Mouse (Mus musculus) MEL (cell line): ENCODE measurements around the gene Aak1. TPM values are rescaled to one million over a fixed set of nuclear protein-coding genes. Genes with fewer than 3 reads are reported as not detected.

Experiments
- DNase-seq: peaks from one replicate; pipeline ENCODE4 v3.0.0; 2011; ENCODE audit warnings: low read depth, low spot score
- H3K27ac ChIP-seq: 2 replicates; pipeline ENCODE4 v1.5.1; 2012; ENCODE audit warnings: low read depth, mild to moderate bottlenecking, control low read depth, low read length, moderate library complexity; ENCODE audit not compliant: control insufficient read depth
- H3K27me3 ChIP-seq, 2 experiments: fragments of 150-350 bp in 1 of 2; sonication (generic) in 1 of 2; 2 replicates each; pipeline ENCODE4 v1.6.1; 2012; ENCODE audit warnings: low read length in 2 of 2, mild to moderate bottlenecking in 2 of 2, improper control_type of control experiment in 1 of 2, moderate library complexity in 1 of 2; ENCODE audit not compliant: insufficient read depth in 2 of 2, control insufficient read depth in 1 of 2
- H3K36me3 ChIP-seq, 2 experiments: 2 replicates each; pipeline ENCODE4 v1.6.1; 2012 to 2014; ENCODE audit warnings: low read length in 2 of 2, improper control_type of control experiment in 1 of 2, inconsistent platforms in 1 of 2, mild to moderate bottlenecking in 1 of 2; ENCODE audit not compliant: insufficient read depth in 2 of 2, control insufficient read depth in 1 of 2
- H3K4me1 ChIP-seq, 2 experiments: fragments of 150-350 bp in 1 of 2; sonication (generic) in 1 of 2; 2 replicates each; pipeline ENCODE4 v1.6.1; 2012; ENCODE audit warnings: low read length in 2 of 2, improper control_type of control experiment in 1 of 2, mild to moderate bottlenecking in 1 of 2; ENCODE audit not compliant: insufficient read depth in 2 of 2, control insufficient read depth in 1 of 2
- H3K4me3 ChIP-seq, 2 experiments: fragments of 150-350 bp in 1 of 2; sonication (generic) in 1 of 2; 2 replicates each; pipeline ENCODE4 v1.5.1; 2012; ENCODE audit warnings: low read depth in 2 of 2, low read length in 2 of 2, mild to moderate bottlenecking in 2 of 2, moderate library complexity in 2 of 2, control low read depth in 1 of 2, improper control_type of control experiment in 1 of 2; ENCODE audit not compliant: control insufficient read depth in 1 of 2, insufficient read depth in 1 of 2
- H3K79me2 ChIP-seq: 2 replicates; pipeline ENCODE4 v1.6.1; 2012; ENCODE audit warnings: mild to moderate bottlenecking, low read length, moderate library complexity; ENCODE audit not compliant: control insufficient read depth, poor library complexity, insufficient read depth
- H3K9ac ChIP-seq: 2 replicates; pipeline ENCODE4 v1.6.1; 2012; ENCODE audit warnings: low read depth, mild to moderate bottlenecking, control low read depth, low read length, moderate library complexity; ENCODE audit not compliant: control insufficient read depth, poor library complexity, severe bottlenecking
- H3K9me3 ChIP-seq: fragments of 150-350 bp; sonication (generic); replicated peaks from 2 replicates; pipeline ENCODE4 v1.6.1; 2012; ENCODE audit warnings: mild to moderate bottlenecking, low read length, improper control_type of control experiment, moderate library complexity; ENCODE audit not compliant: insufficient read depth
- BHLHE40 ChIP-seq: IDR thresholded peaks from 2 replicates; pipeline ENCODE4 v1.6.1; 2012; ENCODE audit warnings: low read depth, mild to moderate bottlenecking, inconsistent platforms, low read length, improper control_type of control experiment, borderline replicate concordance
- CHD1 ChIP-seq: IDR thresholded peaks from 2 replicates; pipeline ENCODE4 v1.6.1; 2012; ENCODE audit warnings: low read depth, mild to moderate bottlenecking, inconsistent platforms, low read length, improper control_type of control experiment
- CTCF ChIP-seq, 3 experiments: IDR thresholded peaks in 2 of 3; conservative IDR thresholded peaks in 1 of 3; 2 replicates each; pipeline ENCODE4 v1.5.1; 2011 to 2012; ENCODE audit warnings: low read length in 3 of 3, low read depth in 2 of 3, mild to moderate bottlenecking in 2 of 3, improper control_type of control experiment in 1 of 3, inconsistent platforms in 1 of 3, mixed read lengths in 1 of 3, moderate library complexity in 1 of 3; ENCODE audit not compliant: control insufficient read depth in 1 of 3, insufficient read depth in 1 of 3, poor library complexity in 1 of 3, severe bottlenecking in 1 of 3
- EP300 ChIP-seq, 2 experiments: IDR thresholded peaks; 2 replicates each; pipeline ENCODE4 v1.6.1; 2011; ENCODE audit warnings: improper control_type of control experiment in 2 of 2, low read length in 2 of 2, low read depth in 1 of 2, mild to moderate bottlenecking in 1 of 2
- ETS1 ChIP-seq: IDR thresholded peaks from 2 replicates; pipeline ENCODE4 v1.6.1; 2012; ENCODE audit warnings: low read depth, mild to moderate bottlenecking, inconsistent platforms, low read length, improper control_type of control experiment, moderate library complexity
- GATA1 ChIP-seq: IDR thresholded peaks from 2 replicates; pipeline ENCODE4 v1.6.1; 2011; ENCODE audit warnings: low read depth, low read length, improper control_type of control experiment
- JUND ChIP-seq: IDR thresholded peaks from 2 replicates; pipeline ENCODE4 v1.6.1; 2011; ENCODE audit warnings: low read depth, mild to moderate bottlenecking, improper control_type of control experiment, low read length
- KAT2A ChIP-seq: conservative IDR thresholded peaks from 2 replicates; pipeline ENCODE4 v1.6.1; 2012; ENCODE audit warnings: low read depth, low read length, improper control_type of control experiment, inconsistent platforms
- MAFK ChIP-seq: IDR thresholded peaks from 2 replicates; pipeline ENCODE4 v1.6.1; 2011; ENCODE audit warnings: low read depth, mild to moderate bottlenecking, low read length, improper control_type of control experiment, borderline replicate concordance
- MAX ChIP-seq: IDR thresholded peaks from 2 replicates; pipeline ENCODE4 v1.6.1; 2011; ENCODE audit warnings: low read length, improper control_type of control experiment
- MEF2A ChIP-seq: IDR thresholded peaks from 2 replicates; pipeline ENCODE4 v1.6.1; 2014; ENCODE audit warnings: low read depth, mild to moderate bottlenecking, inconsistent platforms, low read length, improper control_type of control experiment; ENCODE audit not compliant: poor library complexity, insufficient replicate concordance, severe bottlenecking; ENCODE audit errors: extremely low read depth
- MXI1 ChIP-seq: IDR thresholded peaks from 2 replicates; pipeline ENCODE4 v1.6.1; 2011; ENCODE audit warnings: mild to moderate bottlenecking, low read depth, low read length, improper control_type of control experiment
- MYB ChIP-seq: IDR thresholded peaks from 2 replicates; pipeline ENCODE4 v1.6.1; 2011; ENCODE audit warnings: mild to moderate bottlenecking, low read depth, low read length, improper control_type of control experiment
- MYC ChIP-seq: IDR thresholded peaks from 2 replicates; pipeline ENCODE4 v1.6.1; 2011; ENCODE audit warnings: low read depth, mild to moderate bottlenecking, low read length, improper control_type of control experiment, moderate library complexity
- NELFE ChIP-seq: IDR thresholded peaks from 2 replicates; pipeline ENCODE4 v1.6.1; 2011; ENCODE audit warnings: low read depth, low read length, improper control_type of control experiment
- NRF1 ChIP-seq: IDR thresholded peaks from 2 replicates; pipeline ENCODE4 v1.6.1; 2014; ENCODE audit warnings: low read depth, mild to moderate bottlenecking, inconsistent platforms, low read length, improper control_type of control experiment, moderate library complexity; ENCODE audit not compliant: poor library complexity, insufficient read depth, severe bottlenecking
- POLR2A ChIP-seq, 2 experiments: IDR thresholded peaks; 2 replicates each; pipeline ENCODE4 v1.6.1; 2011 to 2012; ENCODE audit warnings: low read length in 2 of 2, mild to moderate bottlenecking in 2 of 2, control low read depth in 1 of 2, improper control_type of control experiment in 1 of 2, low read depth in 1 of 2, moderate library complexity in 1 of 2; ENCODE audit not compliant: control insufficient read depth in 1 of 2, insufficient read depth in 1 of 2, poor library complexity in 1 of 2
- POLR2AphosphoS2 ChIP-seq: IDR thresholded peaks from 2 replicates; pipeline ENCODE4 v1.6.1; 2011; ENCODE audit warnings: low read length, improper control_type of control experiment
- POLR2AphosphoS5 ChIP-seq: IDR thresholded peaks from 2 replicates; pipeline ENCODE4 v1.6.1; 2012; ENCODE audit warnings: low read depth, borderline replicate concordance, mild to moderate bottlenecking, inconsistent platforms, low read length, moderate library complexity, mixed read lengths
- RAD21 ChIP-seq: IDR thresholded peaks from 2 replicates; pipeline ENCODE4 v1.6.1; 2011; ENCODE audit warnings: mild to moderate bottlenecking, low read depth, low read length, improper control_type of control experiment
- RCOR1 ChIP-seq: IDR thresholded peaks from 2 replicates; pipeline ENCODE4 v1.6.1; 2012; ENCODE audit warnings: low read depth, mild to moderate bottlenecking, inconsistent platforms, low read length, improper control_type of control experiment
- SIN3A ChIP-seq: IDR thresholded peaks from 2 replicates; pipeline ENCODE4 v1.6.1; 2012; ENCODE audit warnings: low read length, improper control_type of control experiment, inconsistent platforms
- TAL1 ChIP-seq: IDR thresholded peaks from 2 replicates; pipeline ENCODE4 v1.6.1; 2012; ENCODE audit warnings: mild to moderate bottlenecking, inconsistent platforms, low read length, moderate library complexity, mixed read lengths
- TBP ChIP-seq: IDR thresholded peaks from 2 replicates; pipeline ENCODE4 v1.8.0; 2011; ENCODE audit warnings: low read depth, low read length, improper control_type of control experiment
- TCF12 ChIP-seq: IDR thresholded peaks from 2 replicates; pipeline ENCODE4 v1.6.1; 2014; ENCODE audit warnings: low read depth, mild to moderate bottlenecking, inconsistent platforms, low read length, improper control_type of control experiment, moderate library complexity
- UBTF ChIP-seq: IDR thresholded peaks from 2 replicates; pipeline ENCODE4 v1.6.1; 2012; ENCODE audit warnings: low read depth, mild to moderate bottlenecking, inconsistent platforms, low read length, improper control_type of control experiment, moderate library complexity, borderline replicate concordance; ENCODE audit not compliant: insufficient read depth
- USF1 ChIP-seq: IDR thresholded peaks from 2 replicates; pipeline ENCODE4 v1.6.1; 2014; ENCODE audit warnings: low read depth, mild to moderate bottlenecking, inconsistent platforms, low read length, improper control_type of control experiment, moderate library complexity
- USF2 ChIP-seq, 2 experiments: IDR thresholded peaks; 2 replicates each; pipeline ENCODE4 v1.6.1; 2011 to 2012; ENCODE audit warnings: improper control_type of control experiment in 2 of 2, low read length in 2 of 2, borderline replicate concordance in 1 of 2, inconsistent platforms in 1 of 2, low read depth in 1 of 2, mild to moderate bottlenecking in 1 of 2; ENCODE audit not compliant: insufficient read depth in 1 of 2
- ZKSCAN1 ChIP-seq: IDR thresholded peaks from 2 replicates; pipeline ENCODE4 v1.6.1; 2012; ENCODE audit warnings: low read depth, mild to moderate bottlenecking, inconsistent platforms, low read length, improper control_type of control experiment, moderate library complexity
- ZMIZ1 ChIP-seq: IDR thresholded peaks from 2 replicates; pipeline ENCODE4 v1.6.1; 2012; ENCODE audit warnings: low read depth, mild to moderate bottlenecking, inconsistent platforms, low read length, improper control_type of control experiment, moderate library complexity
- polyA plus RNA-seq, 2 experiments: library from polyadenylated mRNA; stranded (reverse) in 1 of 2; unstranded in 1 of 2; fragments of >175 nt in 1 of 2; fragments of >200 nt in 1 of 2; gene quantifications; 2 replicates each; pipeline versions ENCODE4 v1.2.1 to v1.2.4; 2012; ENCODE audit warnings: low replicate concordance in 2 of 2, low read depth in 1 of 2; ENCODE audit not compliant: insufficient read length in 2 of 2, insufficient read depth in 1 of 2, missing spikeins in 1 of 2
- total RNA-seq: library from RNA; depleted of rRNA; stranded (reverse); fragments of 300-350 nt; gene quantifications from 2 replicates; pipeline ENCODE4 v1.2.3, GENCODE M21; 2012

Aak1 gene
- total and polyA plus RNA-seq, 3 experiments, result 6.4 to 353 (median 25.4) TPM

- TF ChIP-seq TCF12 (peak; percentile 3; the same call in 1 of the 2 replicates), MXI1 (no peak), NRF1 (no peak), USF2 (IDR thresholded peaks at IDR 0.05; ENCODE audit: borderline replicate concordance in 1 of 2, insufficient read depth in 1 of 2, low read depth in 1 of 2, low read length in 2 of 2) (no peak), MAX (peak; percentile 9; the same call in 1 of the 2 replicates)
- peaks cover 12 to 36% of the 10 kb centered on the region in 2 experiments for H3K36me3 ChIP-seq
- H3K79me2 ChIP-seq, result peaks cover 28% of the 10 kb centered on the region
- H3K27me3 ChIP-seq, result no peaks in the 10 kb centered on the region
- H3K9ac ChIP-seq, result peak overlapping the region; percentile 99
- peak overlapping the region; percentile 82 to 99 for H3K4me3 ChIP-seq
- DNase-seq, result peak; percentile 48
- peaks cover 17 to 34% of the 10 kb centered on the region in 2 experiments for H3K4me1 ChIP-seq
- H3K27ac ChIP-seq, result peak overlapping the region; percentile 92
- H3K9me3 ChIP-seq, result no peaks in the 10 kb centered on the region
Measured at GRCm38 (mm10) chr6:87043131-87043516, 193.8 kb downstream of the Aak1 start.

GRCm38 (mm10) chr6:87044895-87045294, 195.6 kb downstream of the Aak1 start:
- Histone ChIP-seq H3K27me3 (no peaks in the 10 kb centered on the region), H3K27ac (peak overlapping the region; percentile 92), H3K4me1 (peaks cover 17 to 34% of the 10 kb centered on the region in 2 experiments), H3K9me3 (no peaks in the 10 kb centered on the region), H3K36me3 (peaks cover 16 to 36% of the 10 kb centered on the region in 2 experiments), H3K79me2 (peaks cover 28% of the 10 kb centered on the region), H3K4me3 (peak overlapping the region; percentile 39 to 82), H3K9ac (peak overlapping the region; percentile 56)
- DNase-seq, result peak; percentile 76
- TF ChIP-seq NELFE (no peak), NRF1 (no peak), CTCF (IDR thresholded peaks at IDR 0.05 in 2 of 3, conservative IDR thresholded peaks at IDR 0.05 in 1 of 3; ENCODE audit: control insufficient read depth in 1 of 3, insufficient read depth in 1 of 3, low read depth in 2 of 3, low read length in 3 of 3, poor library complexity in 1 of 3, severe bottlenecking in 1 of 3) (no peak), ZMIZ1 (no peak), TCF12 (no peak; the same call in 1 of the 2 replicates), SIN3A (peak; percentile 83), TAL1 (peak; percentile 26), MEF2A (no peak), TBP (0 out of 2 replicates have a peak, but pooled peaks have one; percentile 38), EP300 (IDR thresholded peaks at IDR 0.05; ENCODE audit: low read depth in 1 of 2, low read length in 2 of 2) (peak; percentile 77 to 87), KAT2A (no peak), UBTF (no peak), USF1 (no peak), RCOR1 (peak; percentile 81; the same call in 1 of the 2 replicates), MYC (no peak; the same call in 1 of the 2 replicates), JUND (no peak), USF2 (IDR thresholded peaks at IDR 0.05; ENCODE audit: borderline replicate concordance in 1 of 2, insufficient read depth in 1 of 2, low read depth in 1 of 2, low read length in 2 of 2) (no peak), BHLHE40 (no peak), MAX (no peak), RAD21 (no peak), GATA1 (peak; percentile 86), POLR2AphosphoS5 (no peak), MYB (0 out of 2 replicates have a peak, but pooled peaks have one; percentile 30), POLR2A (IDR thresholded peaks at IDR 0.05; ENCODE audit: control insufficient read depth in 1 of 2, insufficient read depth in 1 of 2, low read depth in 1 of 2, low read length in 2 of 2, poor library complexity in 1 of 2) (no peak), POLR2AphosphoS2 (no peak), MAFK (no peak), CHD1 (no peak; the same call in 1 of the 2 replicates), ETS1 (peak; percentile 71), ZKSCAN1 (no peak)
